Mouse (Mus musculus): ENCODE measurements around the gene Gpr137. TPM values are rescaled to one million over a fixed set of nuclear protein-coding genes. Genes with fewer than 3 reads are reported as not detected.
"Not testable (repeated sequence)": the region's sequence is repeated elsewhere in the genome, so short reads cannot be mapped to it uniquely, and the experiment has no call there.

Gpr137 gene
- 10 to 100 TPM in 1 of 3 experiments, 1 to 10 TPM in 2; 4.6 to 13.0 (median 9.1) TPM for polyA plus RNA-seq (2017; shearing (Covaris generic))

GRCm38 (mm10) chr19:6942249-6942691 is at the start of gene Gpr137:
Gene Gpr137 (minus strand): TSS chr19:6942480.
- peak; percentile 79 for ATAC-seq

DNA sequence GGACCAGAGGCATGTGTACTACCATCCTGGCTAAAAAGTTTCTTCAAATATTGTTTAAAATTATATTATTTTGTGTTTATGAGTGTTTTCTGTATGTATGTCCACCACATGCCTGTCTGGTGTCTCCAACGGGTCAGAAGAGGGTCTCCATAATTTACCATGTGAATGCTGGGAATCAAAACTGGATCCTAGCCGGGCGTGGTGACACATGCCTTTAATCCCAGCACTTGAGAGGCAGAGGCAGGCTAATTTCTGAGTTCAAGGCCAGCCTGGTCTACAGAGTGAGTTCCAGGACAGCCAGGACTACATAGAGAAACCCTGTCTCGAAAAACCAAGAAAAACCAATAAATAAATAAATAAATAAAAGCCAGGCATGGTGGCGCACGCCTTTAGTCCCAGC is 48.9 kb upstream of the Gpr137 start:
- not testable (repeated sequence) for ATAC-seq

- no peak for ATAC-seq
These were observed 48.4 kb upstream of the Gpr137 start for GRCm38 (mm10) chr19:6990712-6991111.

DNA sequence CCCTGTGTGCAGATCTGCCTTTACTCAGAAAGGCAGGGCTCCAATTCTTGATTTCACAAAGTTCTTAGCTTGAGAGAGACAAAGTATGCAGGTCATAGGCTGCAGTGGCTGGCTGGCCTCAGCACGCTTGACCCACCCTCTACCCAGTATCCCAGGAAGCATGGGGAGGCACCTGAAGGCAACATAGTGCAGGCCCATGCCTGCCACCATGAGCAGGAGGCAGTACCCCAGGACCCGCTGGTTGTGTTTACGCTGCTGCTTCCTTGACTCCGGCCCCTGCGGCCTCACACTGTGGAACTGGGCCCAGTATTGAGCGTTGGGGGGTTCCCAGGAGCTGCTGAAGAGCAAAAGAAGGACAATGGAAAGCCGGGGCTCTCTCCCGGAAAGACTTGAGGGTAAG is 47.0 kb upstream of the Gpr137 start:
- no peak for ATAC-seq

GRCm38 (mm10) chr19:6987904-6988285 is 45.6 kb upstream of the Gpr137 start:
- ATAC-seq: no peak

DNA sequence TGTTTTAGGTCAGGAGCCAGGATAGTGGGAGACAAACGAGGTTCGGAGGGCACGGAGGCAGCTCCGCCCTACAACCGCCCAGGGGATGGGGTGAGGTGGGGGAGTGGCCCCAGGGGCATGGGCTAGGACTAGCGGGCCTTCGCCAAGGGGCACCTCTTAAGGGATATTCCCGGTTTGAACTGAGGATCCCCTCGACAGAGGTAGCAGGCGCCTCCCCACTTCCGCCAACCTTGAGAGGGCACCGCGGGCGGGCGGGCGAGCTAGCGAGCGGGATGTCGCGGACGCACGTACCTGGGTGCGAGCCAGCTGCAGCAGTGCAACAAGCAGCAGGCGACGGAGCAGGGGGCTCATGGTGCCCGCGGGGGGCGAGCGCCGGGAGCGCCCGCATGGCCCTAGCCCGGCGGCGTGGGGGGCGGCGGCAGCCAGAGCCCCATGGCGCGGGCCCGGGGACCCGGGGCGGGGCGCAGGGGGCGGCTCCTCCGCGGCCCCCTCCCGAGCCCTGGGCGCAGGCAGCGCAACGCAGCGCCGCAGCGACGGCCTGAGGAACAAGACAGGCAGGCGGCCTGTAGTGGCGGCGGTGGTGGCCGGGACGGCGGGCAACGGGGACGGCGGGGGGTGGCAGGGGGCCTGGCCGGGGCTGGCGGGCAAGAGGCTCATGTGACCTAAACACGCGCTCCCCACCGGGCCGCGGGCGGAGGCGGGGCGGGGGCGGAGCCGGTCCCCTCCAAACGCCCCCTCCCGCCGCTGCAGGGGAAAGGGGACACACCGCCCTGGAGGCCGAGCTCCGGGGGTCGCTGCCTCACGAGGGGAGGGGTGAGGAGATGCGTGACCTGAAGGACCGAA is 45.0 kb upstream of the Gpr137 start, which contains the start of gene Vegfb:
Gene Vegfb, minus strand, starts transcription at position 591 of the 843 bp plus-strand sequence.
- ATAC-seq: peak; percentile 56

DNA sequence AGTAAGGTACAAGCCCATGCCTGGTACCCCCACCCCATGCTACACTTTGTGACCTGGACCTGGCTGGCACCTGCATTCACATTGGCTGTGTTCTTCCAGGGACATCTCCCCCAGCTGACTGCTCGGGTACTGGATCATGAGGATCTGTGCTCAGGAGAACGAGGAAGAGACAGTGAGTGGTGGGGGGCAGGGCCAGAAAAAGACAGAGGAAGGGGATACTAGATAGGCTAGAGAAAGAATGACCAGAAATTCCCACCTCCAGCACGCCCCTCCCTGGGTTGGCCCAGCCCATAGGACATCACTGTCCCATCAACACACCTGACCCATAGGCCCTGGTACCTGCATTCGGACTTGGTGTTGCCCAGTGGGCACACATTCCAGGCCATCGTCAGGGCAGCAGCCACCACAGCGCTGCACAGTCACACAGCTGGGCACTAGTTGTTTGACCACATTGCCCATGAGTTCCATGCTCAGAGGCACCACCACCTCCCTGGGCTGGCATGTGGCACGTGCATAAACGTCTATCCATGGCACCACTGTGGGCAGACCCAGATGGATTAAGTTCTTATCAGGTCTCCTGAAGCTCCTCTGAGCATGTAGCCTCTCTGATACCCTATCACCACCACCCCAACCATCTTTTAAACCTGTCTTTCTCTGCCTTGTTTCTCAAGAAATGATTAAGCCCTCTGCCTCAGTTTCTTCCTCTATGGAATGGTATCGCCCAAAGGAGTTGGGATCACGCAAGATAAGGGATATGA is 43.9 kb upstream of the Gpr137 start:
- ATAC-seq: no peak

DNA sequence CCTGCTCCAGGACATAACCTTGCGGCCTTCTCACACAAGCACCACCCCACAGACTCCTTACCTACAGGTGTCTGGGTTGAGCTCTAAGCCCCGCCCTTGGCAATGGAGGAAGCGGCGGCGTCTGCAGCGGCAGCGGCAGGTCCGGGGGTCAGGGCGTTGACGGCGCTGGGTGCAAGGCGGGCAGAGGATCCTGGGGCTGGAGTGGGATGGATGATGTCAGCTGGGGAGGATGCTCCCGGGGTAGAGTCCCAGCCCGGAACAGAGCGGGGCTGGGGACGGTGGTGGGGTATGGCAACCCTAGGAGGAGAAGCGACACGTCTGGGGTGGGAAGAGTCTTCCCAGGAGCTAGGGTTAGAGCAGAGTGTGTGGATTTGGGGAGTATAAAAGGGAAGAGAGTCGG is 43.0 kb upstream of the Gpr137 start:
- no peak for ATAC-seq

GRCm38 (mm10) chr19:6983621-6984020 is 41.3 kb upstream of the Gpr137 start:
- ATAC-seq: no peak

DNA sequence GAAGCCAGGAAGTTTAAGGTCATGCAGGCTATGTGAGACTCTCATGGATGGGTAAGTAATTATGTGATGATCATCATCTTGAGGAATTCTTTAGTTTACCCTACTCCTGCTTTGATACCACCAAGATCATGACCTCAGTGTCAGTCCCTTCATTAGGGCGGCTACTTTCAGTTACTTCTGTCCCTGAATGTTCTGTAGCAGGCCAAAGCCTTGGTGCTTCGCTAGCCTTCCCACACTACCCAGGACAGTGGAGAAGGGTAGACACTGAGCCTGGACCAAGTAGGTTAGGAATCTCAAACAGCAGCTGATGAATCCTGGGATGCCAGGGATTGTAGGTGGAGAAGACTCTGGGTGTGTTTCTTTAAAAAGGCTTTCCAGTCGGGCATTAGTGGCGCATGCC is 39.2 kb upstream of the Gpr137 start:
- no peak for ATAC-seq

GRCm38 (mm10) chr19:6980381-6981093 is 38.3 kb upstream of the Gpr137 start, which contains the start of gene Fkbp2:
Gene Fkbp2 (minus strand): TSS chr19:6980501.
- ATAC-seq: peak; percentile 64

- peak; percentile 90 for ATAC-seq
These were observed 37.5 kb upstream of the Gpr137 start for GRCm38 (mm10) chr19:6979486-6980380.

- no peak for ATAC-seq
These were observed 36.8 kb upstream of the Gpr137 start for GRCm38 (mm10) chr19:6979001-6979479.

DNA sequence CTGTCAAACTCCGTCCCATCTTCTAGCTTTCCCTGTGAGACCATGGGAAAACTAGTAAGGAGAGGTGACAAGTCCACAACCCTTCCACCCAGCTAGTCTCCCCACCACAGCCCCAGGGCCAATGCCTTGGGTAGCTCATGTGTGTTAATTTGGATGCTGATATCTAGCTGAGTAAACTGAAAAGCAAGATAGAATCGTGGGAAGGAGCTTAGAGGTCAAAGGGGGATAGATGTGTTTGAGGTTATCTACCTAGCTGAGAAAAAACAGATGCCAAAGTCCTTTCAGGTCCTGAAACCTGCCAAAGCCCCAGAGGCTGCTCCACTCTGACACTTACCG is 36.3 kb upstream of the Gpr137 start:
- ATAC-seq: no peak

DNA sequence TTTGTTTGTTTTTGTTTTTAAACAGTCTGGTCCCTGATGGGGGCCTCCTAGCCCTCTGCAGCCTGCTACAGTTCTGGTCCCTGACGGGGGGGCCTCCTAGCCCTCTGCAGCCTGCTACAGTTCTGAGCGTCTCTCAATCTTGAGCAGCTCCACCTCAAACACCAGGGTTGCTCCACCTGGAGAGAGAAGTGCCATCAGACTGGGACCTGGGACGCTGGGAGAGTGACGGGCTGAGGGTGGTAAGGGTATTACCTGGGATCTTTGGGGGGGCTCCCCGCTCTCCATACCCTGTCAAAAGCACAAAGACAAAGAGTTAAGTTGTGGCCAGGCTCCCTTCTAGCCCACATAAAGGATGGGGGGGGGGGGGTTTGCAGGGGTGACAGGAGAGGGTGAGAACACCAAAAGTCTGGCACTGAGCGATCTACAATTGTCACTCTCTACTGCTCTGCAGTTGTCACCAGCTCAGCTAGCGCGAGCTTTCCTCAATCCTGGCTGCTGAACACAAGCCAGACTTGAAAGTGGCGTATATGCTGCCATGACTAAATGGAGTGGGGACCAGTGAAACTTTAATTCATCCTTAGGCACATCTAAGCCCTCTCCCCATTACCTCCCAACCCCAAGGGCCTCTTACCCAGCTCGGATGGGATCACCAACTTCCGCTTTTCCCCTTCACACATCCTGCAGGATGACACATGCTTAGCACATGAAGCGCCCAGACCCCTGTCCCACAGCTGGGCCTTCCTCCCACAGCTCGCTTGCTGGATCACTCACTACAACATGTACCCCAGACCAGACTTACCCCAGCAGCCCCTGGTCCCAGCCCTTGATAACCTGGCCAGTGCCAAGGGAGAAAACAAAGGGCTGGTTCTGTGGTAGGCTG is 35.7 kb upstream of the Gpr137 start:
- ATAC-seq: no peak

DNA sequence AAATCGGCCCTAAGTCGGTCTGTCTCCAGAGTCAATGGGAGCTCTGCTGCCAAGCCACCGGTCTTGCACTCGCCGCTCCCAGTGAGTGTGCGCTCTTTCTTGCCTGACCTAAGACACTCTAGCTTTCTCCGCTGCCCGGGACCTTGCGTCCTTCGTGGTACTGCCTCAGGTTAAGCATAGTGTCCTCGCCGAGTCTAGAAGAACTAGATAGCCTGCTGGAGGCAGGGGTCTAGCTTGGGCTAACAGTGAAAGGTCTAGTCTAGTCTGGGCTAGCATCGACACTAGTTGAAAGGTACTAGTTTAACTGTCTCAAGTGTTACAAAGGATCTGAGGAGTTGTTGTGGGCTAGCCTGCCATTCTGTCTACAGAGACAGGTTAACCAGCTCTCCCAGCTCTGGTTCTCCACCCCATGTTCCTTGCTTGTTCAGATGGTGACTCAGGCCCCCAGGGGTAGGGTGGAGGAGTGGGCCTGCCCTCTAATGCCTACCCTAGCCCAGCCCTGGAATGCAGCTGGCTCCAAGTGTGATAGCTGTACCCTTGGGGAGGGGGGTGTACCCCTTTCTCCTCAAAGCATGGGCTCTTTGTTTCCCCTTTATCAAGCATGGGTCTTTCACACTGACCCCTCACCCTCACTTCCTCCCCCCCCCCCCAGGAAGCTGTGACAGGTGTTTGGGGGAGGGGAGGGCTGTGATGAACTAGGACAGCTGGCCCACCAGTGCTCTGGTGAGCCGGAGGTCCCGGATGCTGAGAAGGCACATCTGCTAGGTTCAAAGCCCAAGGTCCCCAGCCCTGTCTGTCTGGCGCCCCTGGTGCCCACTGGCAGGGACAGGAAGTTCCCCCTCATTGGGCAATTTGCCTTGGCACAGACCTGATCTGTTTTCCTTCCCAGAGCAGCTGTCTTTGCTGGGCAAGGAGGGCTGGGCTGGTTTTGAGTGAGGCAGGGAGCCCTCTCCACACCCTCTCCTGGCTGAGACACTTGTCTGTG is 33.5 kb upstream of the Gpr137 start, which contains the start of gene Plcb3:
Gene Plcb3, minus strand, starts transcription at position 934 of the 985 bp plus-strand sequence.
- no peak for ATAC-seq

GRCm38 (mm10) chr19:6974211-6975205 is 32.2 kb upstream of the Gpr137 start, which contains the start of gene Ppp1r14b:
Gene Ppp1r14b (plus strand): TSS chr19:6974968.
- peak; percentile 60 for ATAC-seq
